Mouse (Mus musculus) stomach, postnatal 0 days (tissue): Measurements from ENCODE around the gene Rbm45. TPM values are rescaled to one million over a fixed set of nuclear protein-coding genes. Genes with fewer than 3 reads are reported as not detected.

Source experiments
- ATAC-seq: fragments of 200-750 bp; cut with Nextera tagmentation; 2 replicates; pipeline ENCODE4 v1.8.0; 2017; ENCODE audit not compliant: low FRiP score, low TSS enrichment
- DNase-seq: peaks from one replicate; pipeline ENCODE4 v3.0.0-alpha.2; 2016; ENCODE audit warnings: low spot score
- H3K27ac ChIP-seq: fragments of 300-500 bp; sonication (generic); replicated peaks from 2 replicates; pipeline ENCODE4 v1.5.1; 2014; ENCODE audit warnings: mild to moderate bottlenecking, control low read depth
- H3K27me3 ChIP-seq: fragments of 300-500 bp; sonication (generic); 2 replicates; pipeline ENCODE4 v1.6.1; 2014; ENCODE audit warnings: low read length; ENCODE audit not compliant: control insufficient read depth, insufficient read depth
- H3K36me3 ChIP-seq: fragments of 300-500 bp; sonication (generic); 2 replicates; pipeline ENCODE4 v1.6.1; 2014; ENCODE audit warnings: low read length, mixed read lengths; ENCODE audit not compliant: control insufficient read depth, insufficient read depth
- H3K4me1 ChIP-seq: fragments of 300-500 bp; sonication (generic); replicated peaks from 2 replicates; pipeline ENCODE4 v1.6.1; 2014; ENCODE audit warnings: antibody characterized with exemption; ENCODE audit not compliant: control insufficient read depth, insufficient read depth
- H3K4me2 ChIP-seq: fragments of 300-500 bp; sonication (generic); replicated peaks from 2 replicates; pipeline ENCODE4 v1.6.1; 2014; ENCODE audit warnings: low read depth, mild to moderate bottlenecking, control low read depth, moderate library complexity
- H3K4me3 ChIP-seq: fragments of 300-500 bp; sonication (generic); 2 replicates; pipeline ENCODE4 v1.5.1; 2014; ENCODE audit warnings: low read depth, low read length, control low read depth
- H3K9ac ChIP-seq: fragments of 300-500 bp; sonication (generic); 2 replicates; pipeline ENCODE4 v1.6.1; 2014; ENCODE audit warnings: mild to moderate bottlenecking, low read length, control low read depth, mixed read lengths
- H3K9me3 ChIP-seq: fragments of 300-500 bp; sonication (generic); 2 replicates; pipeline ENCODE4 v1.6.1; 2016; ENCODE audit warnings: low read length; ENCODE audit not compliant: control insufficient read depth
- CTCF ChIP-seq: IDR thresholded peaks from 2 replicates; pipeline ENCODE4 v1.5.1; 2016; ENCODE audit warnings: antibody characterized with exemption, low read depth, mild to moderate bottlenecking, moderate library complexity
- EP300 ChIP-seq: optimal IDR thresholded peaks from 2 replicates; pipeline ENCODE3; 2016; ENCODE audit warnings: antibody characterized with exemption
- WGBS: fragments of 180-500 bp; shearing (Covaris S2); extraction: QIAGEN DNeasy Blood & Tissue Kit; methylation state at CpG from one replicate; pipeline ENCODE4 v1.1.7; 2014; 5-methylcytosine and 5-hydroxymethylcytosine counted together
- polyA plus RNA-seq: library from polyadenylated mRNA; unstranded; fragments of >200 nt; fragmentation: Nextera tagmentation; extraction: Ambion mirVana; gene quantifications from 2 replicates; pipeline ENCODE4 v1.2.1, GENCODE M21; 2015

Rbm45 gene
- polyA plus RNA-seq, 1 experiment from 2014 or later = 8.9 TPM

- ATAC-seq = no peak
- Histone ChIP-seq H3K9ac (no peak overlapping the region), H3K27ac (no peak overlapping the region), H3K4me1 (no peaks in the 10 kb centered on the region), H3K9me3 (no peaks in the 10 kb centered on the region), H3K4me2 (no peak overlapping the region), H3K36me3 (no peaks in the 10 kb centered on the region), H3K4me3 (no peak overlapping the region), H3K27me3 (no peaks in the 10 kb centered on the region)
- WGBS = 66% methylated on average over 11 of the region's 11 CpGs
- TF ChIP-seq EP300 (no peak), CTCF (no peak)
- DNase-seq = no peak
These were observed 37.5 kb upstream of the Rbm45 start for GRCm38 (mm10) chr2:76332161-76332805.

- Histone ChIP-seq H3K4me3 (no peak overlapping the region), H3K27me3 (no peaks in the 10 kb centered on the region), H3K4me2 (no peak overlapping the region), H3K27ac (no peak overlapping the region), H3K9me3 (no peaks in the 10 kb centered on the region), H3K9ac (no peak overlapping the region), H3K4me1 (no peaks in the 10 kb centered on the region), H3K36me3 (no peaks in the 10 kb centered on the region)
- no peak for ATAC-seq
- DNase-seq = no peak
- WGBS = 76% methylated on average over 5 of the region's 5 CpGs
- TF ChIP-seq EP300 (no peak), CTCF (peak; percentile 44; the same call in 1 of the 2 replicates)
These were observed 35.2 kb upstream of the Rbm45 start for GRCm38 (mm10) chr2:76334596-76334995.

- H3K27me3 ChIP-seq = no peaks in the 10 kb centered on the region
- H3K4me3 ChIP-seq = peak within 1 kb of the TSS; percentile 45
- TF ChIP-seq EP300 (no peak), CTCF (no peak)
- H3K4me1 ChIP-seq = no peaks in the 10 kb centered on the region
- no peaks in the 10 kb centered on the region for H3K36me3 ChIP-seq
- ATAC-seq (peak; percentile 90), DNase-seq (peak; percentile 71)
- peak within 1 kb of the TSS; percentile 41; the same call in 1 of the 2 replicates for H3K9ac ChIP-seq
- H3K27ac ChIP-seq = no peak within 1 kb of the TSS
- H3K4me2 ChIP-seq = peak within 1 kb of the TSS; percentile 86
- WGBS = 16% methylated on average over 41 of the region's 41 CpGs
- H3K9me3 ChIP-seq = no peaks in the 10 kb centered on the region
These were observed 31.3 kb upstream of the Rbm45 start, which contains the start of gene Pde11a for GRCm38 (mm10) chr2:76338215-76339156. Pde11a (minus strand) TSS chr2:76338774.

- Histone ChIP-seq H3K27ac (no peak overlapping the region), H3K4me1 (no peaks in the 10 kb centered on the region), H3K9me3 (no peaks in the 10 kb centered on the region), H3K4me3 (no peak overlapping the region), H3K27me3 (no peaks in the 10 kb centered on the region), H3K9ac (no peak overlapping the region), H3K36me3 (no peaks in the 10 kb centered on the region), H3K4me2 (no peak overlapping the region)
- no peak for TF ChIP-seq CTCF
- no peak for TF ChIP-seq EP300
- ATAC-seq = no peak
- 84% methylated on average over 9 of the region's 9 CpGs for WGBS
- DNase-seq = no peak
These were observed 27.6 kb upstream of the Rbm45 start for GRCm38 (mm10) chr2:76342146-76342545.

GRCm38 (mm10) chr2:76347839-76348238 is 21.9 kb upstream of the Rbm45 start:
- no peak for DNase-seq

More at GRCm38 (mm10) chr2:76347839-76348238, 21.9 kb upstream of the Rbm45 start:
- H3K9ac ChIP-seq = no peak overlapping the region
- 72% methylated on average over 6 of the region's 6 CpGs for WGBS
- H3K4me1 ChIP-seq = no peaks in the 10 kb centered on the region
- no peak for TF ChIP-seq CTCF
- no peak for TF ChIP-seq EP300
- no peaks in the 10 kb centered on the region for H3K27me3 ChIP-seq
- no peak overlapping the region for H3K4me3 ChIP-seq
- H3K36me3 ChIP-seq = no peaks in the 10 kb centered on the region
- no peak overlapping the region for H3K4me2 ChIP-seq
- no peak overlapping the region for H3K27ac ChIP-seq
- no peaks in the 10 kb centered on the region for H3K9me3 ChIP-seq
- no peak for ATAC-seq
